Mouse (Mus musculus) small intestine, adult 2 months (tissue): ENCODE results near the gene Uckl1. TPM values are rescaled to one million over a fixed set of nuclear protein-coding genes. Genes with fewer than 3 reads are reported as not detected.

Experiments used
- H3K27ac ChIP-seq: fragments of 200-500 bp; 2 replicates; pipeline ENCODE4 v1.5.1; 2012; ENCODE audit warnings: low read depth, low read length, control low read depth, inconsistent platforms; ENCODE audit not compliant: insufficient read depth
- H3K27me3 ChIP-seq: fragments of 200-500 bp; 2 replicates; pipeline ENCODE4 v1.6.1; 2012; ENCODE audit warnings: mild to moderate bottlenecking, moderate library complexity, low read length, inconsistent platforms; ENCODE audit not compliant: control insufficient read depth, insufficient read depth
- H3K36me3 ChIP-seq: fragments of 200-500 bp; 2 replicates; pipeline ENCODE4 v1.6.1; 2012; ENCODE audit warnings: mild to moderate bottlenecking, low read length, control low read depth, inconsistent platforms; ENCODE audit not compliant: control insufficient read depth, insufficient read depth
- H3K4me1 ChIP-seq: fragments of 200-500 bp; 2 replicates; pipeline ENCODE4 v1.6.1; 2012; ENCODE audit warnings: low read length, inconsistent platforms, mixed read lengths; ENCODE audit not compliant: control insufficient read depth, insufficient read depth, insufficient read length
- H3K4me3 ChIP-seq: fragments of 200-500 bp; 2 replicates; pipeline ENCODE4 v1.5.1; 2012; ENCODE audit warnings: low read depth, mild to moderate bottlenecking, control low read depth, inconsistent platforms, low read length, moderate library complexity
- CTCF ChIP-seq: fragments of 200-500 bp; IDR thresholded peaks from 2 replicates; pipeline ENCODE4 v1.5.1; 2012; ENCODE audit warnings: low read depth, mild to moderate bottlenecking, control low read depth, inconsistent platforms, low read length, moderate library complexity, mixed read lengths; ENCODE audit not compliant: insufficient replicate concordance, insufficient read length; ENCODE audit errors: extremely low read depth
- POLR2A ChIP-seq: fragments of 200-500 bp; IDR thresholded peaks from 2 replicates; pipeline ENCODE4 v1.6.1; 2012; ENCODE audit warnings: low read depth, mild to moderate bottlenecking, control low read depth, inconsistent platforms, low read length, moderate library complexity
- WGBS: fragments of 180-500 bp; shearing (Covaris S2); methylation state at CpG from one replicate; pipeline ENCODE4 v1.1.7; 2018; 5-methylcytosine and 5-hydroxymethylcytosine counted together
- polyA plus RNA-seq: library from polyadenylated mRNA; depleted of rRNA; stranded (reverse); fragments of >200 nt; gene quantifications from 2 replicates; pipeline ENCODE4 v1.2.3, GENCODE M21; 2012; rRNA removed

Uckl1 gene
- polyA plus RNA-seq, 1 experiment = 149 TPM

DNA sequence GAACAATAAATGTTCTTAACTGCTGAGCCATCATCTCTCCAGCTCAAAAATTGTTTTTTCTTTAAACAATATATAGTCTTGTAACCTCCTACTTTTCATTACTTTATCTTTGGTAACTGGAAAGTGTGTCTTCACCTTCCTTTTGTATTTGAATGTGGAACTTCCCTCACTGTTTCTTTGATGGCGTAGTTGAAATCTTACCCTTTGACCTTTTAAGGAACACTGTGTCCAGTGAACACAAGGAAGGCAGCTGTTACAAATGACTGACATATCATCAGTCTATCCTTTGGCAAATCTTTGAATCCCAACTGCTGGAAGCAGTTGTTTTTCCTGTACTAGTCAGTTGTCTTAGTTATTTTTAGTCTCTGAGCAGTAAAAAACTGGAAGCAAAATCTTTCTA, 55.6 kb downstream of the Uckl1 start:
- WGBS = 43% methylated on average over 1 of the region's 1 CpGs
- Histone ChIP-seq H3K27ac (0 out of 2 replicates have a peak overlapping the region, but pooled peaks have one; percentile 30), H3K27me3 (no peaks in the 10 kb centered on the region), H3K4me3 (no peak overlapping the region), H3K36me3 (peaks cover 6% of the 10 kb centered on the region), H3K4me1 (no peaks in the 10 kb centered on the region; the same call in 1 of the 2 replicates)
- TF ChIP-seq CTCF = no peak
- no peak for TF ChIP-seq POLR2A

DNA sequence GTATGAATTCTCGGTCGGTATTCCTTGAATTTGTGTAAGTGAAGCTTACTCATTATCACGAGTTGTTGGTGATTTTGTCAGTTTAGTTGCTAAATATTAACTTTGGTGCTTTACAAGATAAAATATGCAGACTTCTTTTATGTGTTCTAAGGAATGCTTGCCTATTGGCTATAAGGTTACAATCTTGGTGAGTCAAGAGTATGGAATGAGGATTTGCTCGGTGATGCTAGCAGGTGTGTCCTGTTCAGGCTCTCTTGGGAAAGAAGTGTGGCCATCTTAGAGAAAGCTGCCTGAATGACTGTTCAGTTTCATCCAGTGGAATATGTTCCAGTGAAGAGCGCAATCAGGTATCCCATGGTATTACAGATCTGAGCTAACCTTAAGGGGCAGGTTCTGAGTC, 59.2 kb downstream of the Uckl1 start:
- TF ChIP-seq CTCF = no peak
- no peak for TF ChIP-seq POLR2A
- WGBS = 41% methylated on average over 5 of the region's 5 CpGs
- 0 out of 2 replicates have a peak, but pooled peaks cover 3% of the 10 kb centered on the region for H3K36me3 ChIP-seq
- no peaks in the 10 kb centered on the region for H3K27me3 ChIP-seq
- peak overlapping the region; percentile 78 for H3K27ac ChIP-seq
- peaks cover 5% of the 10 kb centered on the region; the same call in 1 of the 2 replicates for H3K4me1 ChIP-seq
- peak overlapping the region; percentile 17; the same call in 1 of the 2 replicates for H3K4me3 ChIP-seq

DNA sequence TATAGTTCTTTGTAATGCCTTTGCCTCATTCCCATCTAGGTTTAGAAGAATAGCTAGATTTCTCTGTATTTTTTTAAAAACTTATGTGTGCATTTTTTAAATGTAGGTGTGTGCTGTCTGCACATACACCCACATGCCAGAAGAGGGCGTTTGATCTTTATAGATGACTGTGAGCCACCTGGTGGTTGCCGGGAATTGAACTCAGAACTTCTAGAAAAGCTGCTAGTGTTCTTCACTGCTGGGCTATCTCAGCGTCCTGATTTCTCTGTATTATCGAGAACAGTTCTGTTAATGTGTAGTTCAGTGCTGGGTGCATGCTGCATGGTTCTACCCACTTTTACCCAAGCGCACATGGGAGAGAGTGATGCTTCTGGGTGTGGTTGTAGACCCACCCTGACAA, 61.9 kb downstream of the Uckl1 start:
- no peaks in the 10 kb centered on the region for H3K27me3 ChIP-seq
- peak; percentile 34; the same call in 1 of the 2 replicates for TF ChIP-seq CTCF
- no peak for TF ChIP-seq POLR2A
- 0 out of 2 replicates have a peak, but pooled peaks cover 3% of the 10 kb centered on the region for H3K36me3 ChIP-seq
- peaks cover 7% of the 10 kb centered on the region; the same call in 1 of the 2 replicates for H3K4me1 ChIP-seq
- WGBS = 69% methylated on average over 5 of the region's 5 CpGs
- H3K4me3 ChIP-seq = no peak overlapping the region
- no peak overlapping the region for H3K27ac ChIP-seq

DNA sequence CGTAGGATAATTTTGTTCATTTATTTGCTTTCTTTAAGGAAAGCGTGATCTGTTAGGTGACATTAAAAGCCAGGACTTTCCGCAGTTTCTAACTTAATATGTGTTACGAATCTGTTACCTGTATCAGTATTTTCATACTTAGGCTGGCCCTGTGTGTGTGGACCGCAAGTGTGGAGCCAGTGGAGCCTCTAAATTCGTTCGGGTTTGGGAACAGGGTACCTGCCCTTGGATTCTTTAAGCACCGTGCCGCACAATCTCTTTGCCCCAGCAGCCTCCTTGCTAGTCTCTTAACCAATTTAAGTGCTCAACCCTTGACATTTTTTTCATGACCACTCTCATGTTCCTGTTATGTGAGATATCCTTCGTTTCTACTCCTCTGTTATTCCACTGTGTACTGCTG, 63.2 kb downstream of the Uckl1 start:
- no peaks in the 10 kb centered on the region for H3K27me3 ChIP-seq
- 0 out of 2 replicates have a peak overlapping the region, but pooled peaks have one; percentile 17 for H3K27ac ChIP-seq
- H3K4me3 ChIP-seq = peak overlapping the region; percentile 53
- peaks cover 7% of the 10 kb centered on the region; the same call in 1 of the 2 replicates for H3K4me1 ChIP-seq
- 18% methylated on average over 10 of the region's 10 CpGs for WGBS
- H3K36me3 ChIP-seq = peaks cover 7% of the 10 kb centered on the region; the same call in 1 of the 2 replicates
- TF ChIP-seq CTCF (no peak), POLR2A (no peak)

DNA sequence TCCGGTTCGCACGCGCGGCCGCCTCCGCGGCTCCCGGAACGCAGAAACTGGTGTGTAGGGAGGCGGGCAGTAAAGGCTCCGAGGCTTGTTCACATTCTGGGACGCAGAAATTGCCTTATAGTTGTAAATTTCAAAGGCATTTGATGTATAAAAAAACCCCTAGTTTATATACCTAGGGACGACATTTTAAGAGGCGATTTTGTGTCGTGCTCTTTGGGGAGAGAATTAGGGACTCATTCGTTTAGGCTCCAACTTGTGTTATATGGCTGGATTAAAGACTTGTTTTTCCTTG, 63.8 kb downstream of the Uckl1 start:
- peaks cover 7% of the 10 kb centered on the region; the same call in 1 of the 2 replicates for H3K4me1 ChIP-seq
- H3K27ac ChIP-seq = peak overlapping the region; percentile 88
- TF ChIP-seq POLR2A (no peak), CTCF (no peak)
- under 1% methylated on average over 17 of the region's 17 CpGs for WGBS
- H3K4me3 ChIP-seq = peak overlapping the region; percentile 83
- peaks cover 12% of the 10 kb centered on the region; the same call in 1 of the 2 replicates for H3K36me3 ChIP-seq
- H3K27me3 ChIP-seq = no peaks in the 10 kb centered on the region

DNA sequence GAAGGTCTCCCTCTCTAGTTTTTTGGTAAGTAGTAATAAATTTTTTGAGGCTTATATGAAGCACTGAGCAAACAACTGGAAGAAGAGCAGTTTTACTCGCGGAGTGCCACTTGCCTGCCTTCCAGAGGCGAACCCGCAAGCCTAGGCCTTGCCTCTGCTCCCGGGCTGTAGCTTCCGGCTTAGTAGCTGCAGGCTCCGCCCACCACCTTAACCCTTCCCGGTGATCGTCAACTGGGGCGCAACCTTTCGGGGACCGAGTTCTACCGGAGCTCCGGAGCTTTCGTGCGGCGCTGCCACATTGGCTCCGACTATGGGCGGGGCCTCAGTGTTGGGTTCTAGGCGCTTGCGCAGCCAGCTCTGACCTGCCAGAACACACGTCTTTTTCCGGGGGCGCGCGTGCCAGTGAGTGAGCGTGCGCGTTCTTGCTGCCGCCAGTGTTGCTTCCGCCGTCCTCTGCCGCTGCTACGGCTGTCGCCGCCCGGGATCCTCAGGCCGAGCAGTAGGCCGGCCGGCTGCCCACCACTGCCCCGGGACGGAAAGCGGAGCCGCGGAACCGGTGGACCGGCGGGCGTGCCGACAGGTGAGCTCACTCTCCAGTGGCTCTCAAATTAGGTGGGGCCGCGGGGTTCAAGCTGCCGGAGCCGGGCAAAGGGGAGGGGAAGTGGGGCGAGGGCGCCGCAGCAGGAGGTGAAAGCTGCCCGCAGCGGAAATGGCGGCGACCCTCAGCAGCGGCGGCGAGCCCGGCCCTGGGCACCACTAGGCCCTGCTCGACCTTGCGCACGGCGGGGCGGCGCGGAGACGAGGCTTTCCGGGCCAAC, 64.4 kb downstream of the Uckl1 start, which contains the start of gene Dnajc5:
TSS of gene Dnajc5 (plus strand) at position 368 of the 818 bp plus-strand sequence.
- TF ChIP-seq CTCF (no peak), POLR2A (peak; percentile 54)
- peak within 1 kb of the TSS; percentile 88 for H3K27ac ChIP-seq
- peaks cover 14% of the 10 kb centered on the region for H3K36me3 ChIP-seq
- no peaks in the 10 kb centered on the region for H3K27me3 ChIP-seq
- under 1% methylated on average over 74 of the region's 74 CpGs for WGBS
- H3K4me3 ChIP-seq = peak within 1 kb of the TSS; percentile 83
- H3K4me1 ChIP-seq = peaks cover 7% of the 10 kb centered on the region; the same call in 1 of the 2 replicates

DNA sequence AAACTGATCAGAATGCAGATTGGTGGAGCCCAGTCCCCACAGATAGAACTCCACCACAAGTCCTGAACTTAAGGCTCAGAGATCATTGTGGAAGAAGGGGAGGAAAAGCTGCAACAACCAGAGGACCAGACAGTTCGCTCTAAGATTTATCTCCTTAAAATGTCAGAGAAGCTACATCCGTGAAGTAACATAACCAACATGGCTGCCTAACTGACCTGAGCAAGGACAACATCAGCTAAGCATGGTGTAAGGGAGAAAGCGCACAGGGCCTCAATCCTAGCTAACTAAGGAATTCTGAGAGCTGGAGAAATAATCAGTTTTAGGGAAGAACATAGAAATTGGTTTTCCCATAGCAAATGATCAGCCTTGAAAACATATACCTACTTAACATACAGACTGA, 65.5 kb downstream of the Uckl1 start:
- no peaks in the 10 kb centered on the region for H3K27me3 ChIP-seq
- no peak for TF ChIP-seq CTCF
- no peak for TF ChIP-seq POLR2A
- peaks cover 7% of the 10 kb centered on the region; the same call in 1 of the 2 replicates for H3K4me1 ChIP-seq
- 78% methylated on average over 3 of the region's 3 CpGs for WGBS
- H3K27ac ChIP-seq = no peak overlapping the region
- H3K4me3 ChIP-seq = no peak overlapping the region
- H3K36me3 ChIP-seq = peaks cover 18% of the 10 kb centered on the region

Other genes with a start within 250 kb of the Uckl1 start
- 15.7 and 20.7 TPM in 2 replicates for gene Zgpat, start 220.0 kb downstream of the Uckl1 start, polyA plus RNA-seq
- gene Arfrp1, start 219.5 kb downstream of the Uckl1 start, polyA plus RNA-seq = 15.8 and 23.5 TPM in 2 replicates
- 53.5 and 89.8 TPM in 2 replicates for gene Lime1, start 204.8 kb downstream of the Uckl1 start, polyA plus RNA-seq
- gene Zbtb46, start 125.5 kb downstream of the Uckl1 start, polyA plus RNA-seq = 1.5 and 1.6 TPM in 2 replicates
- gene Abhd16b, start 91.7 kb downstream of the Uckl1 start, polyA plus RNA-seq = not detected in 2 replicates
- gene Tpd52l2, start 87.8 kb downstream of the Uckl1 start, polyA plus RNA-seq = 14.6 and 27.3 TPM in 2 replicates
- 20.6 and 48.2 TPM in 2 replicates for gene Dnajc5, start 64.4 kb downstream of the Uckl1 start, polyA plus RNA-seq
- 4.9 and 10.4 TPM in 2 replicates for gene Prpf6, start 7.0 kb upstream of the Uckl1 start, polyA plus RNA-seq
- gene Zfp512b, start 7.9 kb upstream of the Uckl1 start, polyA plus RNA-seq = 12.7 and 15.7 TPM in 2 replicates
- gene Samd10, start 14.3 kb upstream of the Uckl1 start, polyA plus RNA-seq = 13.6 and 26.0 TPM in 2 replicates
- gene Gm29797, start 72.1 kb upstream of the Uckl1 start, polyA plus RNA-seq = 0.29 and 0.42 TPM in 2 replicates
- gene Sox18, start 86.7 kb upstream of the Uckl1 start, polyA plus RNA-seq = 39.0 and 59.8 TPM in 2 replicates
- gene Tcea2, start 95.4 kb upstream of the Uckl1 start, polyA plus RNA-seq = 4.3 and 5.2 TPM in 2 replicates
- gene Rgs19, start 109.1 kb upstream of the Uckl1 start, polyA plus RNA-seq = 19.9 and 24.1 TPM in 2 replicates
- gene Lkaaear1, start 113.5 kb upstream of the Uckl1 start, polyA plus RNA-seq = not detected in 2 replicates
- gene Oprl1, start 130.1 kb upstream of the Uckl1 start, polyA plus RNA-seq = 0.11 and 0.19 TPM in 2 replicates
- 0.63 and 0.77 TPM in 2 replicates for gene Myt1, start 178.4 kb upstream of the Uckl1 start, polyA plus RNA-seq